Mouse (Mus musculus) liver, embryonic 14.5 days (tissue): ENCODE data around the gene Tbc1d20. TPM values are rescaled to one million over a fixed set of nuclear protein-coding genes. Genes with fewer than 3 reads are reported as not detected.

Experiments used
- ATAC-seq: fragments of 200-750 bp; cut with Nextera tagmentation; 2 replicates; pipeline ENCODE4 v1.8.0; 2017; ENCODE audit warnings: moderate number of reproducible peaks, mild to moderate bottlenecking, moderate library complexity; ENCODE audit not compliant: insufficient read depth
- DNase-seq, 3 experiments: peaks; one replicate each; pipeline ENCODE4 v3.0.0-alpha.2; 2012 to 2013; ENCODE audit warnings: low read depth in 3 of 3, low spot score in 3 of 3
- H3K27ac ChIP-seq: fragments of 300-500 bp; sonication (generic); 2 replicates; pipeline ENCODE4 v1.5.1; 2014; ENCODE audit warnings: moderate library complexity, mild to moderate bottlenecking, control low read depth, inconsistent platforms
- H3K27me3 ChIP-seq: fragments of 300-500 bp; sonication (generic); 2 replicates; pipeline ENCODE4 v1.6.1; 2014; ENCODE audit warnings: mild to moderate bottlenecking, low read length, moderate library complexity; ENCODE audit not compliant: control insufficient read depth, insufficient read depth
- H3K36me3 ChIP-seq: fragments of 300-500 bp; sonication (generic); replicated peaks from 2 replicates; pipeline ENCODE4 v1.6.1; 2014; ENCODE audit warnings: low read depth; ENCODE audit not compliant: control insufficient read depth, insufficient read depth
- H3K4me1 ChIP-seq, 2 experiments: fragments of 200-500 bp in 1 of 2; fragments of 300-500 bp in 1 of 2; sonication (generic) in 1 of 2; replicated peaks; 2 replicates each; pipeline ENCODE4 v1.6.1; 2012 to 2014; ENCODE audit warnings: antibody characterized with exemption in 1 of 2, inconsistent platforms in 1 of 2, low read length in 1 of 2; ENCODE audit not compliant: control insufficient read depth in 2 of 2, insufficient read depth in 2 of 2
- H3K4me2 ChIP-seq: fragments of 300-500 bp; sonication (generic); 2 replicates; pipeline ENCODE4 v1.6.1; 2014; ENCODE audit warnings: low read depth, mild to moderate bottlenecking, control low read depth, moderate library complexity
- H3K4me3 ChIP-seq, 2 experiments: fragments of 200-500 bp in 1 of 2; fragments of 300-500 bp in 1 of 2; sonication (generic) in 1 of 2; 2 replicates each; pipeline ENCODE4 v1.5.1; 2012 to 2014; ENCODE audit warnings: low read depth in 2 of 2, low read length in 2 of 2, mild to moderate bottlenecking in 2 of 2, control low read depth in 1 of 2, inconsistent platforms in 1 of 2, moderate library complexity in 1 of 2; ENCODE audit not compliant: insufficient read depth in 1 of 2
- H3K9ac ChIP-seq: fragments of 300-500 bp; sonication (generic); replicated peaks from 2 replicates; pipeline ENCODE4 v1.6.1; 2014; ENCODE audit warnings: mild to moderate bottlenecking, control low read depth, moderate library complexity
- H3K9me3 ChIP-seq: fragments of 300-500 bp; sonication (generic); 2 replicates; pipeline ENCODE4 v1.6.1; 2016; ENCODE audit warnings: low read length, mixed read lengths; ENCODE audit not compliant: control insufficient read depth
- CTCF ChIP-seq: IDR thresholded peaks from 2 replicates; pipeline ENCODE4 v1.5.1; 2016; ENCODE audit warnings: antibody characterized with exemption, low read depth, control low read depth
- EP300 ChIP-seq: IDR thresholded peaks from 2 replicates; pipeline ENCODE4 v1.6.1; 2016; ENCODE audit warnings: antibody characterized with exemption, low read depth
- WGBS: fragments of 180-500 bp; shearing (Covaris S2); extraction: QIAGEN DNeasy Blood & Tissue Kit; methylation state at CpG from one replicate; pipeline ENCODE4 v1.1.7; 2014; ENCODE audit not compliant: insufficient replicate concordance; 5-methylcytosine and 5-hydroxymethylcytosine counted together
- polyA plus RNA-seq, 2 experiments: library from polyadenylated mRNA; depleted of rRNA in 1 of 2; stranded (reverse) in 1 of 2; unstranded in 1 of 2; fragments of >200 nt; fragmentation: Nextera tagmentation in 1 of 2; extraction: Ambion mirVana in 1 of 2; gene quantifications; 2 replicates each; pipeline versions ENCODE4 v1.2.1 to v1.2.3; 2012 to 2014

Tbc1d20 gene
- polyA plus RNA-seq, 2 experiments = 5.3 to 9.5 TPM

- Histone ChIP-seq H3K9me3 (no peaks in the 10 kb centered on the region), H3K27me3 (no peaks in the 10 kb centered on the region), H3K4me3 (no peak overlapping the region), H3K27ac (no peak overlapping the region), H3K4me2 (no peak overlapping the region), H3K36me3 (no peaks in the 10 kb centered on the region), H3K4me1 (peaks cover 0 to 7% of the 10 kb centered on the region in 2 experiments; a peak in 1 of 4 replicates), H3K9ac (no peak overlapping the region)
- TF ChIP-seq CTCF = no peak
- TF ChIP-seq EP300 = no peak
- 17% methylated on average over 7 of the region's 7 CpGs for WGBS
- no peak for ATAC-seq
- DNase-seq = no peak
Observed at GRCm38 (mm10) chr2:152360271-152360775, 66.7 kb downstream of the Tbc1d20 start.

DNA sequence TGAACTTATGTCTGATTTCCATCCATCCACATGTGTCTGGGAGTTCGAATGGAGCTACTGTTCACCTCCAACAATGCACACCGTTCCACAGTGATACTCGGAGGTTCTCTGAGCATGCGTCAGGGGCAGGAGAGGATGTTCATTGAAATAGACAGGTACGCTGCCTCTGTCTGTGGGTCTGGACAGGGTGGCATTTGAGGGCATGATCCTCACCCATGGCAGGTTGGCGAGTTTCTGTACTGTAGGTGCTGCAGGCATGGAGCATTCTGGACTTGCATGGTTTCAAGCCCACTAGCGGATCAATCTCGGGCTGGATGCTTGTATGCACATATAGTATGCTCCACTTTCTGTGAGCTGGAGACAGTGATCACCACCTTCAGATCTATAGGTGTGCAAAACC lies 67.6 kb downstream of the Tbc1d20 start:
- Histone ChIP-seq H3K4me1 (peaks cover 0 to 7% of the 10 kb centered on the region in 2 experiments; a peak in 1 of 4 replicates), H3K9me3 (no peaks in the 10 kb centered on the region), H3K27me3 (no peaks in the 10 kb centered on the region), H3K27ac (no peak overlapping the region), H3K9ac (no peak overlapping the region), H3K4me3 (no peak overlapping the region), H3K4me2 (no peak overlapping the region), H3K36me3 (no peaks in the 10 kb centered on the region)
- ATAC-seq = no peak
- DNase-seq = no peak
- WGBS = 74% methylated on average over 8 of the region's 8 CpGs
- no peak for TF ChIP-seq CTCF
- TF ChIP-seq EP300 = no peak

Other genes with a start within 250 kb of the Tbc1d20 start
- gene Scrt2, start 212.3 kb upstream of the Tbc1d20 start, polyA plus RNA-seq (2012; rRNA removed) = 0.01 and 0.08 TPM in 2 replicates
- not detected in 2 replicates for gene Scrt2, start 212.3 kb upstream of the Tbc1d20 start, polyA plus RNA-seq (2014; fragmentation: Nextera tagmentation; extraction: Ambion mirVana)
- gene Srxn1, start 188.3 kb upstream of the Tbc1d20 start, polyA plus RNA-seq (2012; rRNA removed) = 11.0 and 13.3 TPM in 2 replicates
- gene Srxn1, start 188.3 kb upstream of the Tbc1d20 start, polyA plus RNA-seq (2014; fragmentation: Nextera tagmentation; extraction: Ambion mirVana) = 10.6 and 13.5 TPM in 2 replicates
- 0.11 and 0.17 TPM in 2 replicates for gene Tcf15, start 150.3 kb upstream of the Tbc1d20 start, polyA plus RNA-seq (2012; rRNA removed)
- not detected in 2 replicates for gene Tcf15, start 150.3 kb upstream of the Tbc1d20 start, polyA plus RNA-seq (2014; fragmentation: Nextera tagmentation; extraction: Ambion mirVana)
- 16.3 and 22.7 TPM in 2 replicates for gene Csnk2a1, start 67.0 kb upstream of the Tbc1d20 start, polyA plus RNA-seq (2012; rRNA removed)
- 43.2 and 44.8 TPM in 2 replicates for gene Csnk2a1, start 67.0 kb upstream of the Tbc1d20 start, polyA plus RNA-seq (2014; fragmentation: Nextera tagmentation; extraction: Ambion mirVana)
- gene Rbck1, start 38.8 kb downstream of the Tbc1d20 start, polyA plus RNA-seq (2012; rRNA removed) = 49.6 and 54.5 TPM in 2 replicates
- gene Rbck1, start 38.8 kb downstream of the Tbc1d20 start, polyA plus RNA-seq (2014; fragmentation: Nextera tagmentation; extraction: Ambion mirVana) = 34.3 and 38.8 TPM in 2 replicates
- 0.54 and 0.77 TPM in 2 replicates for gene Trib3, start 50.2 kb downstream of the Tbc1d20 start, polyA plus RNA-seq (2012; rRNA removed)
- 0.70 and 1.5 TPM in 2 replicates for gene Trib3, start 50.2 kb downstream of the Tbc1d20 start, polyA plus RNA-seq (2014; fragmentation: Nextera tagmentation; extraction: Ambion mirVana)
- gene Nrsn2, start 82.8 kb downstream of the Tbc1d20 start, polyA plus RNA-seq (2012; rRNA removed) = not detected in 2 replicates
- not detected in 2 replicates for gene Nrsn2, start 82.8 kb downstream of the Tbc1d20 start, polyA plus RNA-seq (2014; fragmentation: Nextera tagmentation; extraction: Ambion mirVana)
- gene Sox12, start 104.2 kb downstream of the Tbc1d20 start, polyA plus RNA-seq (2012; rRNA removed) = 4.4 TPM in 2 replicates
- gene Sox12, start 104.2 kb downstream of the Tbc1d20 start, polyA plus RNA-seq (2014; fragmentation: Nextera tagmentation; extraction: Ambion mirVana) = 1.4 and 1.9 TPM in 2 replicates
- gene Zcchc3, start 121.2 kb downstream of the Tbc1d20 start, polyA plus RNA-seq (2012; rRNA removed) = 7.6 and 9.1 TPM in 2 replicates
- gene Zcchc3, start 121.2 kb downstream of the Tbc1d20 start, polyA plus RNA-seq (2014; fragmentation: Nextera tagmentation; extraction: Ambion mirVana) = 8.7 and 10.7 TPM in 2 replicates
- gene 6820408C15Rik, start 121.8 kb downstream of the Tbc1d20 start, polyA plus RNA-seq (2012; rRNA removed) = 0.15 and 0.19 TPM in 2 replicates
- gene 6820408C15Rik, start 121.8 kb downstream of the Tbc1d20 start, polyA plus RNA-seq (2014; fragmentation: Nextera tagmentation; extraction: Ambion mirVana) = 0.11 and 0.23 TPM in 2 replicates
- gene Defb23, start 170.8 kb downstream of the Tbc1d20 start, polyA plus RNA-seq (2012; rRNA removed) = not detected in 2 replicates
- gene Defb23, start 170.8 kb downstream of the Tbc1d20 start, polyA plus RNA-seq (2014; fragmentation: Nextera tagmentation; extraction: Ambion mirVana) = not detected in 2 replicates
- not detected in 2 replicates for gene Defb20, start 183.2 kb downstream of the Tbc1d20 start, polyA plus RNA-seq (2012; rRNA removed)
- not detected in 2 replicates for gene Defb20, start 183.2 kb downstream of the Tbc1d20 start, polyA plus RNA-seq (2014; fragmentation: Nextera tagmentation; extraction: Ambion mirVana)
- not detected in 2 replicates for gene Defb22, start 196.3 kb downstream of the Tbc1d20 start, polyA plus RNA-seq (2012; rRNA removed)
- gene Defb22, start 196.3 kb downstream of the Tbc1d20 start, polyA plus RNA-seq (2014; fragmentation: Nextera tagmentation; extraction: Ambion mirVana) = not detected in 2 replicates
- gene Defb26, start 217.9 kb downstream of the Tbc1d20 start, polyA plus RNA-seq (2012; rRNA removed) = not detected in 2 replicates
- gene Defb26, start 217.9 kb downstream of the Tbc1d20 start, polyA plus RNA-seq (2014; fragmentation: Nextera tagmentation; extraction: Ambion mirVana) = not detected in 2 replicates
- not detected in 2 replicates for gene Defb28, start 224.4 kb downstream of the Tbc1d20 start, polyA plus RNA-seq (2012; rRNA removed)
- gene Defb28, start 224.4 kb downstream of the Tbc1d20 start, polyA plus RNA-seq (2014; fragmentation: Nextera tagmentation; extraction: Ambion mirVana) = not detected in 2 replicates
- gene Defb29, start 246.3 kb downstream of the Tbc1d20 start, polyA plus RNA-seq (2012; rRNA removed) = not detected in 2 replicates
- gene Defb29, start 246.3 kb downstream of the Tbc1d20 start, polyA plus RNA-seq (2014; fragmentation: Nextera tagmentation; extraction: Ambion mirVana) = not detected in 2 replicates